Mouse (Mus musculus): ENCODE data around the gene Zbtb46.

DNA sequence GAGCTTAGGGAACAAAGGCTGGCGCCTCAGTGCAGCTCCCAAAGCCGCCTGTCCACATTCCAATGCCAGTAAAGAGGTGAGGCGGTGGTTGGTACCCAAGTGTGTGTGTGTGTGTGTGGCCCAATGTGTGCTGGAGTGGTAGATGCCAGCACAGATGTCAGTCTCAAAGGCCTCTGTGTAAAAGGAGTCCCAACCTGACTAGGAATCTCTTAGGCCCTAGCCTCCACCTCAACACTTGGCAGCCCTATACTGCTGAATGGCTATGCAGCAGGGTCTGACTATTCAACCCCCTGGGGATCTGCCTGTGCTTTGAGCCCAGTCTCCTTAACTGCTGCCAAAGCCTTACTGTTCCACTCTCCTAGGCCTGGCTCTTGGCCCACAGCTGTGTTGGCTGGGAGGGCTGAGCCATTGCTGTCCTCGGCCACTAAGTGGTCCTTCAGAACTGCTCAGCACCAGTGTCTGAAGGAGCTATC, 74.3 kb downstream of the Zbtb46 start:
- TF ChIP-seq CTCF (IDR thresholded peaks at IDR 0.05; ENCODE audit: borderline replicate concordance, control insufficient read depth, extremely low read depth, insufficient read depth, low read length, poor library complexity), result no peak
- no peak for TF ChIP-seq POLR2A (IDR thresholded peaks at IDR 0.05; ENCODE audit: control insufficient read depth, extremely low read depth, insufficient read depth, low read length, poor library complexity)

Measured in thymus, adult 2 months (tissue).